Mouse (Mus musculus) bone marrow, adult 2 months (tissue): ENCODE results near the gene Rpl23. TPM values are rescaled to one million over a fixed set of nuclear protein-coding genes. Genes with fewer than 3 reads are reported as not detected.
A peak's percentile ranks its signal among the peaks of the same experiment; 100 is the strongest.

Experiments used
- H3K27ac ChIP-seq: fragments of 200-500 bp; 2 replicates; pipeline ENCODE4 v1.5.1; 2012; ENCODE audit warnings: low read depth, mild to moderate bottlenecking, control low read depth, inconsistent platforms, low read length; ENCODE audit not compliant: control insufficient read depth, poor library complexity, insufficient read depth
- H3K4me1 ChIP-seq: fragments of 200-500 bp; 2 replicates; pipeline ENCODE4 v1.6.1; 2011; ENCODE audit warnings: low read length; ENCODE audit not compliant: control insufficient read depth, insufficient read depth
- H3K4me3 ChIP-seq: fragments of 200-500 bp; replicated peaks from 2 replicates; pipeline ENCODE3; 2011; ENCODE audit warnings: mild to moderate bottlenecking, low read depth, low read length, control low read depth; ENCODE audit not compliant: control insufficient read depth
- CTCF ChIP-seq: fragments of 200-500 bp; IDR thresholded peaks from 2 replicates; pipeline ENCODE4 v1.5.1; 2011; ENCODE audit warnings: low read length, control low read depth; ENCODE audit not compliant: control insufficient read depth, insufficient read depth
- POLR2A ChIP-seq: fragments of 200-500 bp; IDR thresholded peaks from 2 replicates; pipeline ENCODE4 v1.6.1; 2011; ENCODE audit warnings: low read depth, mild to moderate bottlenecking, control low read depth, low read length, borderline replicate concordance; ENCODE audit not compliant: control insufficient read depth
- WGBS: fragments of 180-500 bp; shearing (Covaris S2); methylation state at CpG from one replicate; pipeline ENCODE4 v1.1.7; 2018; 5-methylcytosine and 5-hydroxymethylcytosine counted together
- polyA plus RNA-seq: library from polyadenylated mRNA; stranded (reverse); fragments of >200 nt; gene quantifications from 2 replicates; pipeline ENCODE4 v1.2.4, GENCODE M21; 2011; ENCODE audit warnings: low replicate concordance; ENCODE audit not compliant: missing spikeins, insufficient read depth, insufficient read length

The Rpl23 gene
- polyA plus RNA-seq = 550 and 853 TPM in 2 replicates

DNA sequence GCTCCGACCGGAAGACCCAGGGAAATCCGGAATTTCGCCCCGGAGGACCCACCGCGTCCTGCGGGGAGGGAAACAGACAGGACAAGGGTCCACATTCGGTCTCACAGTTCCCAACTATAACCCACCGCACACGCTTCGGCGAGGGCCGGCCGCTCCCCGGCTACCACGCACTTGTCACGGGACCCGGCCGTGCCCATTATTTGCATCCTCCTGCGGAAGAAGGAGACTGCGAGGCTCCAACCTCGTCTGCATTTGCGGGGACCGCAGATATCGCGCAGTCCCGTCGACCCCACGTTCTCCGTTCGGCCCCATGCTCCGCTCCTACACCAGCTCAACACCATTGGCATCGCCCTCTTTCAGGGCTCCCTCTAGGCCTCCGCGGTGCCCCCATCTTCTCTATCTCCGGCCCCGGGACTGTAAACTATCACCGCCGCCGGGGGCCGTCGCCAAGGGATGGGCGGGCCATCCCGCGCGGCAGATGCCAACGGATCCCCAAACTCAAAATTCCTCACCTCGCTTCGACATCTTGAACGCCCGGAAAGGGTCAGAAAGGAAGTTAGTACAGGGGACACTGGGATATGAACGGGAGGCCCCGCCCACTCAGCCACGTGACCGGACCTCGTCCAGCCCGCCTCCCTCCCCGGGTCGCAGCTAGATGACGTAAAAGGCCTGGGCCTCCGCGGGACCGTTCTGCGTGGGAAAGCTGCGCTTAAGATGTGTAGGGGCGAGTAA, at the start of gene Rpl23:
Gene Rpl23 (minus strand): TSS at position 606 of the 732 bp plus-strand sequence.
- no peaks in the 10 kb centered on the region for H3K4me1 ChIP-seq
- under 1% methylated on average over 67 of the region's 67 CpGs for WGBS
- TF ChIP-seq CTCF = 0 out of 2 replicates have a peak, but pooled peaks have one; percentile 4
- TF ChIP-seq POLR2A = peak; percentile 72; the same call in 1 of the 2 replicates
- peak within 1 kb of the TSS; percentile 68 for H3K27ac ChIP-seq
- H3K4me3 ChIP-seq = peak within 1 kb of the TSS; percentile 91

DNA sequence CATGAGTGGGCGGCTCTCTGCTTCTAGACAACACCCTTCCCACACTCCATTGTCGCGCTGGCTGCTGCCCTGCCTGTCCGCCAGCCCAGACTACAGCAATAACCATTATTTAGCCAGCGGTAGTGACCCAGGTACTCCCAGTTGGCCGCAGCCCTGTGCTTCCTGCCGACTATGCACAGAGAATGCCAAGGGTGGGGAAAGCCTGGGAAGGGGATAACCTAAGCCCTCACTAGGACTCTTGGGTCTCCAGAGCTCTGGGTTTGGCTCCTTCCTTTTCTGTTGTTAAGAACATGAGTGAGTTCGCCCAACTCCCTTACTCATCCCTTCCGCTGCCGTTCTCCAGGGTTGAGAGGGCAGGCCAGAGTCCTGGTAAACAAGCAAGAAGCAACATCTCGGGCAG, 49.8 kb upstream of the Rpl23 start:
- no peak overlapping the region for H3K27ac ChIP-seq
- TF ChIP-seq POLR2A = no peak
- TF ChIP-seq CTCF = no peak
- H3K4me3 ChIP-seq = no peak overlapping the region
- WGBS = 87% methylated on average over 11 of the region's 11 CpGs
- peaks cover 12% of the 10 kb centered on the region for H3K4me1 ChIP-seq

DNA sequence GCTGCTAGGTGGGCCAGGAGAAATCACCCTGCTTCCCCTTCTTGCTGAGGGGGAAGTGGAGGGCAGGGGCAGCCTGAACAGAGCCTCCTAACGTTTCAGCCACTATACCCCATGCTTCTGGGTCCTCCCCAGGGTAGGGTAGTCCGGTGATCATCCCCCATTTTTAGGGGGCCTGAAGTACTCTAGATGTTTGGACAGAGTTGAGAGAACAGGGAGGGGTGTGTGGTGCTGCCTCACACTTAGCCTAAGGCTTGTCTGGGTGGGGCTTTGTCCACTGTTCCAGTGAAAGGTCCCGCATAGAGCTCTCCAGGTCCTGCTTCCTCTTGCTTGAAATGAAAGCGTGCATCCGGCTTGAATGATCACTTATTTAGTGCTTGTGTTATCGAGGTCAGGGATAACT, 48.3 kb upstream of the Rpl23 start:
- 17% methylated on average over 6 of the region's 6 CpGs for WGBS
- H3K27ac ChIP-seq = peak overlapping the region; percentile 62
- no peak for TF ChIP-seq CTCF
- no peak for TF ChIP-seq POLR2A
- peaks cover 19% of the 10 kb centered on the region for H3K4me1 ChIP-seq
- H3K4me3 ChIP-seq = no peak overlapping the region

DNA sequence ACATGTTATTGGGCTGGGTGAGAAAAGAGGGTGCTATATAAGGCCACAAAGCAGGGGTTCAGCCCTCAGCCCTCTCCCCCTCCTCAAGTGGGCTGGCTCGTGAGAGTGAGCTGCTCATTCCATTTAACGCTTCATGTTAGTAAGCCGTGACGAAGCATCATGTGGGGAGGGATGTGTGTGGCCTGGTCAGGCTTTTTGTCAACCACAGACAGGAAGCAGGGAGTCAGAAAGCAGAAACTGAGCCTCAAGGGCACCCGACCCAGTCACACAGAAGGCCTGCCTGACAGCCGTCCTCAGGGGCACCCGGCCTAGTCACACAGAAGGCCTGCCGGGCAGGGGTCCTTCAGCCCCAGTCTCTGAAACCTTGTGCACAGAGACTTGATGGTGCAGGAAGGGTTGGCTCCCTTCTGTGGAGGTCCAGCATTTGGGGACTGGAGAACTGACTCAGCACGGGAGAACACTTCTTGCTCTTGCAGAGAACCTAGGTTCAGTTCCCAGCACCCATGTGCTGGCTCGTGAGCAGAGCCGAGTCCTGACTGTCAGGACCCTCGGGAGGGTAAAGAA, 47.8 kb upstream of the Rpl23 start:
- no peak overlapping the region for H3K4me3 ChIP-seq
- peaks cover 22% of the 10 kb centered on the region for H3K4me1 ChIP-seq
- peak overlapping the region; percentile 62 for H3K27ac ChIP-seq
- 6% methylated on average over 12 of the region's 12 CpGs for WGBS
- TF ChIP-seq CTCF = no peak
- no peak for TF ChIP-seq POLR2A

DNA sequence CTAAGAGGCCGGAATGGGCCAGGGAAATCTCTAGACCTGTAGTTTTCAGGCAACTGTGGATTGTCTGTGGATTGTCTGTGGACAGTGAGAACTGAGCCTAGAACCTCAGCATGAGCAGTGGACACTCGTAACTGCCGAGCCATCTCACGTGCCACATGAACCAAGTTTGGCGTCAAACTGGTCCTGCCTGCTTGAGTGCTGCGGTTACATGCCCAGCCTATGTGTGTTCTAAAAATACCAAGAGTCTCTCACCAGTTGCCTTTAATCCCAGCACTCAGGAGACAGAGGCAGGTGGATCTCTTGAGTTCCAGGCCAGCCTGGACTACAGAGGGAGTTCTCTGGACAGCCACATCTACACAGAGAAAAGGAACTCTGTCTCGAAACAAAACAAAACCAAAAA, 47.1 kb upstream of the Rpl23 start:
- peak overlapping the region; percentile 11; the same call in 1 of the 2 replicates for H3K27ac ChIP-seq
- H3K4me1 ChIP-seq = peaks cover 25% of the 10 kb centered on the region
- no peak for TF ChIP-seq POLR2A
- no peak for TF ChIP-seq CTCF
- 33% methylated on average over 7 of the region's 7 CpGs for WGBS
- H3K4me3 ChIP-seq = no peak overlapping the region

DNA sequence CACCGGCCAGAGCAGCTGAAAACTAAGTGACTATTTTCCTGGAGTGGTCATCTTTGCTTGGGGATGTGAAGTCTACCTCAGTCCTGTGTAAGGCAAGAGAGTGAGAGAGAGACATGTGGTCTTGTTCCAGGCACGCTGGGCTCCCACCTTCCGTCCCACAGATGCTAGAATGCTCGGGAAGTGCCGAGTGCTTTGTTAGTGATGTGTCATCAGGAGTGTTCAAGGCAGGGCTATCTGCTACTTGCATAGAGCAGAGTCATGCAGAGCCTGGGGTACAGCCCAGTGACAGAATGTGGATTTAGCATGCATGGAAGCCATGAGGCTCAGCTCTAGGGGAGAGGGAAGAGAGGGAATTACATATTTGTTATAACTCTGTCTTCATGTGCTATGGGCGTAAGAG, 45.4 kb upstream of the Rpl23 start:
- H3K4me1 ChIP-seq = peaks cover 27% of the 10 kb centered on the region

DNA sequence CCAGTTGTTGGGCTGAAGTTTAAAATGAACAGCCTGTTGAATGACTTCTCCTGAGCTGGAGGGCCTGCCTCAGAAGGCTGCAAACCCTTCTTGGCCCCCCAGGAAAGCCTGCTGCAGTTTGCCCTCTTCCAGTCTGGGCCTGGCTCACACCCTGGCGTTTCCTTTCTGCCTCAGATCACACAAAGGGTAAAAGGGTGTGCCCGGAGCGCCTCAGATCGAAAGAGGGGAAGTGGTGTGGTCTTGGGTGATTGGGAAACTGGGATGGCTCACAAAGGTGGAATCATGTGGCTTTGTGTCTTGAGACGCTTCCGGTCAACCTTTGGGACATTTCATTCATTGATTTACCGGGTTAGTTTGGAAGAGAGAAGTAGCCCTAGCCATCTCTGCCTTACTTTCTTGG, 44.2 kb upstream of the Rpl23 start:
- no peak overlapping the region for H3K4me3 ChIP-seq
- H3K4me1 ChIP-seq = peaks cover 27% of the 10 kb centered on the region
- TF ChIP-seq POLR2A = no peak
- no peak for TF ChIP-seq CTCF
- 7% methylated on average over 7 of the region's 7 CpGs for WGBS
- H3K27ac ChIP-seq = peak overlapping the region; percentile 82

More for the DNA sequence above, 45.4 kb upstream of the Rpl23 start:
- TF ChIP-seq CTCF (no peak), POLR2A (no peak)
- Histone ChIP-seq H3K27ac (no peak overlapping the region), H3K4me3 (no peak overlapping the region)
- 84% methylated on average over 6 of the region's 6 CpGs for WGBS

DNA sequence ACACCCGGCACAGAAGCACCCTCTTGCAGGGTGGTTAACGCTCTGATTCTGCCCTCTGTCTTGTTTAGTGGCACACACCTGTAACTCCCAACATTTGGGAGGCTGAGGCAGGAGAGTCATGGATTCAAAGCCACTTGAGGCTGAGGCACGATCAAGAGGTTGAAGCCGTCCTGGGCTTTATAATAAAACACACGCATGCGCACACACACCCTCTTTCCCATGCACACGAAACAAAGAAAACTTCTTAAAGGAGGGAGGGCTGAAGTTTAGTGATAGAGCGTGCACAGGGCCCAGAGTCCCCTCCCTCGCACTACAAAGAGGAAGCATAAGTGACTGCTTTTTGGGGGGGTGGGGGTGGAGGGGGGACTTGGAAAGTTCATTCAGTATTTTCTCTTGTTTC, 43.7 kb upstream of the Rpl23 start:
- no peak overlapping the region for H3K4me3 ChIP-seq
- WGBS = 8% methylated on average over 9 of the region's 9 CpGs

More for the DNA sequence above, 43.7 kb upstream of the Rpl23 start:
- H3K4me1 ChIP-seq = peaks cover 25% of the 10 kb centered on the region
- H3K27ac ChIP-seq = peak overlapping the region; percentile 82
- TF ChIP-seq POLR2A (no peak), CTCF (no peak)
